Mouse (Mus musculus): ENCODE measurements around the gene Arl5c. TPM values are rescaled to one million over a fixed set of nuclear protein-coding genes. Genes with fewer than 3 reads are reported as not detected.

The Arl5c gene
- polyA plus RNA-seq, 1 experiment from 2014 or later: 3.8 TPM

DNA sequence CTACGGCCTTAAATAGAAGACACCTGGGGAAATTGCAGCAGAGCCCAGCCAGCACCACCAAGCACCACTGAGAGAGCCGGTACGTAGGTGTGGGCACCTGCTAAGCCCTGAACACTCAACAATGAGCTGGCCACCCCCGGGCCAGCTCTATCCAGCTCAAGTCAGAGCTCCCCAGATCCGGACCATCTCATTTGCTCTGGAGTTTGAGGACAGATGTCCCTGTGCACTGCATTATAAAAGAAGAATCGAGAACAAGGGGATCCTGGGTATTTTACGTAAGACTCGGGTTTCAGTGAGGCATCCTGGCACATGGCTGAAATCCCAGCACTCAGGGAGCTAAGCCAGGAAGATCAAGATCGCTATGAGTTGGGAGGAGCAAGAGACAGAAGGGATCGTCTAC is 51.0 kb downstream of the Arl5c start:
- Histone ChIP-seq H3K9me3 (replicated peaks) (no peaks in the 10 kb centered on the region), H3K27me3 (no peaks in the 10 kb centered on the region), H3K27ac (no peak overlapping the region), H3K4me1 (replicated peaks) (no peaks in the 10 kb centered on the region), H3K36me3 (no peaks in the 10 kb centered on the region), H3K9ac (no peak overlapping the region), H3K4me2 (no peak overlapping the region), H3K4me3 (no peak overlapping the region)
- ATAC-seq (replicated peaks; ENCODE audit: insufficient number of reproducible peaks, insufficient read depth, low FRiP score, low read depth): no peak
- WGBS: 82% methylated on average over 10 of the region's 10 CpGs

DNA sequence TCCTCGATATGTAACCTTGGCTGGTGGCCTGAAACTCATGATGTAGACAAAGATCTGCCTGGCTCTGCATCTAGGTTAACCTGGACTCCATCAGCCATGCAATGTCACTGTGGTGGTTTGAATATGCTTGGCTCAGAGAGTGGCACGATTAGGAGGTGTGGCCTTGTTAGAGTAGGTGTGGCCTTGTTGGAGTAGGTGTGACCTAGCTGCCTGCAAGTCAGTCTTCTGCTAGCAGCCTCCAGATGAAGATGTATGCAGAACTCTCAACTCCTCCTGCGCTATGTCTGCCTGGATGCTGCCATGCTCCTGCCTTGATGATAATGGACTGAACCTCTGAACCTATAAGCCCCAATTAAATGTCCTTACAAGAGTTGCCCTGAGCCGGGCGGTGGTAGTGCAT is 52.7 kb downstream of the Arl5c start:
- Histone ChIP-seq H3K27ac (no peak overlapping the region), H3K4me3 (no peak overlapping the region), H3K36me3 (no peaks in the 10 kb centered on the region), H3K9ac (no peak overlapping the region), H3K9me3 (replicated peaks) (no peaks in the 10 kb centered on the region), H3K4me2 (no peak overlapping the region), H3K27me3 (no peaks in the 10 kb centered on the region), H3K4me1 (replicated peaks) (no peaks in the 10 kb centered on the region)
- 74% methylated on average over 5 of the region's 5 CpGs for WGBS
- ATAC-seq (replicated peaks; ENCODE audit: insufficient number of reproducible peaks, insufficient read depth, low FRiP score, low read depth): no peak

DNA sequence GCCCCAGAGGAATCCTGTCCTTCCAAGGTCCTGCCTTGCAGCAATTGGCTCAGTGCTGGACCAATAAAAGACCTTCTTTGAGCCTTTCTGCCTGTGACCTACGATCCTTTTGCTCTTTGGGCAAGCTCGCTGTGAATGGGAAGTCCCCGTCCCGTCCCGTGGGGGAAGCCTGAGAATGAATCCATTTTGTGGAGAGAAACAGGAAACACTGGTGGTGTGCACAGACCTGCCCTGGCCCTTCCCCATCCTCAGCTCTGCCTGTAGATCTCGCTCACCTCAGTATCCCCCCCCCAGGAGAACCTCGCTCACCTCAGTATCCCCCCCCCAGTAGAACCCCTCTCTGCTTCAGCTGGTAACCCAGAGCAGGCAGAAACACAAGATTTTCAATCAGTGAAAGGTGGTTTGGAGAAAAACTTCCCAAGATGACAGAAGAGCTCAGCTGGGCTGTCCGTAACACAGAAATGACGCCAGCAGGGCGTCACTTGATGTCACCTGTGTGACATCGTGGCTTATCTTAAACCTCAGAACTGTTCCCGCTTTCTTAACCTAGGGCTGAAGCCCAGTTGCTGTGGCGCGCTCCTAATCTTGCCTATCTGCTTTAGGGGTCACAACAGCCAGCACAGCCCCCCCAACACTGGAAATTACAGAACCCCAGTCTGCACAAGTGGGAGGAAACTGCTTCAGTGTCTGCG is 53.4 kb downstream of the Arl5c start:
- Histone ChIP-seq H3K9ac (no peak overlapping the region), H3K36me3 (no peaks in the 10 kb centered on the region), H3K27me3 (no peaks in the 10 kb centered on the region), H3K4me1 (replicated peaks) (no peaks in the 10 kb centered on the region), H3K27ac (no peak overlapping the region), H3K4me3 (no peak overlapping the region), H3K9me3 (replicated peaks) (no peaks in the 10 kb centered on the region), H3K4me2 (no peak overlapping the region)
- ATAC-seq (replicated peaks; ENCODE audit: insufficient number of reproducible peaks, insufficient read depth, low FRiP score, low read depth): no peak
- 65% methylated on average over 15 of the region's 15 CpGs for WGBS

Small RNA genes lying within 50 kb of the gene (microRNA-seq; reads per million reads assigned to microRNA genes)
- not detected for gene Gm22461
- gene Gm27597: not detected

Other genes with a start within 250 kb of the Arl5c start
- 9.5 and 10.5 TPM in 2 replicates for gene Cwc25, start 229.6 kb downstream of the Arl5c start, polyA plus RNA-seq (2015; fragmentation: Nextera tagmentation; extraction: Ambion mirVana)
- 0.21 and 0.32 TPM in 2 replicates for gene 1700001P01Rik, start 220.3 kb downstream of the Arl5c start, polyA plus RNA-seq (2015; fragmentation: Nextera tagmentation; extraction: Ambion mirVana)
- 286 and 399 TPM in 2 replicates for gene Rpl23, start 213.7 kb downstream of the Arl5c start, polyA plus RNA-seq (2015; fragmentation: Nextera tagmentation; extraction: Ambion mirVana)
- 40.3 and 65.5 TPM in 2 replicates for gene Lasp1, start 197.2 kb downstream of the Arl5c start, polyA plus RNA-seq (2015; fragmentation: Nextera tagmentation; extraction: Ambion mirVana)
- 2.9 and 3.4 TPM in 2 replicates for gene B230217C12Rik, start 155.4 kb downstream of the Arl5c start, polyA plus RNA-seq (2015; fragmentation: Nextera tagmentation; extraction: Ambion mirVana)
- gene Fbxo47, start 112.0 kb downstream of the Arl5c start, polyA plus RNA-seq (2015; fragmentation: Nextera tagmentation; extraction: Ambion mirVana): 0.72 and 0.82 TPM in 2 replicates
- 0.88 and 2.2 TPM in 2 replicates for gene Plxdc1, start 9.7 kb downstream of the Arl5c start, polyA plus RNA-seq (2015; fragmentation: Nextera tagmentation; extraction: Ambion mirVana)
- 5.8 and 8.5 TPM in 2 replicates for gene Cacnb1, start 26.9 kb upstream of the Arl5c start, polyA plus RNA-seq (2015; fragmentation: Nextera tagmentation; extraction: Ambion mirVana)
- gene Rpl19, start 30.5 kb upstream of the Arl5c start, polyA plus RNA-seq (2015; fragmentation: Nextera tagmentation; extraction: Ambion mirVana): 601 and 668 TPM in 2 replicates
- 0.78 and 1.0 TPM in 2 replicates for gene Stac2, start 57.3 kb upstream of the Arl5c start, polyA plus RNA-seq (2015; fragmentation: Nextera tagmentation; extraction: Ambion mirVana)
- gene Fbxl20, start 154.2 kb upstream of the Arl5c start, polyA plus RNA-seq (2015; fragmentation: Nextera tagmentation; extraction: Ambion mirVana): 13.0 and 13.8 TPM in 2 replicates
- gene Med1, start 197.1 kb upstream of the Arl5c start, polyA plus RNA-seq (2015; fragmentation: Nextera tagmentation; extraction: Ambion mirVana): 44.3 and 45.7 TPM in 2 replicates
- gene Cdk12, start 206.9 kb upstream of the Arl5c start, polyA plus RNA-seq (2015; fragmentation: Nextera tagmentation; extraction: Ambion mirVana): 6.1 and 7.0 TPM in 2 replicates

Data from heart, embryonic 15.5 days (tissue).